Mouse (Mus musculus): ENCODE measurements at regions not wholly inside any gene's neighbourhood (a gene's known extent, or its start where the extent isn't known, plus 50 kb on each side); places are given as distances from the start of the nearest gene placed in this dataset.

GRCm38 (mm10) chr12:94449517-94449916 lies 1242.5 kb upstream of the Flrt2 start:
- TF ChIP-seq CTCF (IDR thresholded peaks at IDR 0.05; ENCODE audit: low read depth, low read length) (no peak), POLR2A (IDR thresholded peaks at IDR 0.05; ENCODE audit: extremely low read depth, insufficient read depth, low read length) (no peak)
